In genomic region chr14:25213056-25213455, GRCm38 (mm10) we compare ENCODE assay signal across 27 mouse cellular contexts.
DNase-seq lines count a peak whose midpoint lies in the region; ATAC-seq and TF ChIP-seq lines count a peak whose summit lies in the region.
"Had no signal": no experiment of that assay in that cellular context is flagged by ENCODE, and none has a peak within 500 bp of the region (broad histone marks: within the 10 kb centered on the region; RNA-seq: fewer than 3 reads in every experiment).

No protein-coding gene starts in this region.

- peak; percentile 81; the same call in 1 of the 2 replicates for ATAC-seq in cerebellum, adult (ENCODE audit: insufficient number of reproducible peaks, low FRiP score, low TSS enrichment)
- no peak for ATAC-seq in hindbrain, embryonic 13.5 days (ENCODE audit: low FRiP score)
- ATAC-seq in hindbrain, postnatal 0 days: no peak
- ATAC-seq: activated CD4-positive, CD25-positive, alpha-beta regulatory T cell, adult 4 months; forebrain, embryonic 14.5 days; forebrain, postnatal 0 days; hindbrain, embryonic 16.5 days; inflammation-experienced regulatory T-cells, adult 6 months; intestine, embryonic 16.5 days had no signal

- intact Hi-C loops in gastrocnemius, postnatal 36 days (cut with DNase I): no loop called here

- 67% methylated on average over 6 of the region's 6 CpGs for WGBS in hindbrain, embryonic 13.5 days
- 54% methylated on average over 6 of the region's 6 CpGs for WGBS in hindbrain, postnatal 0 days

- no peak for DNase-seq in cerebellum, postnatal 10 days
- DNase-seq in hindbrain, postnatal 0 days (ENCODE audit: low spot score): no peak
- DNase-seq in cerebellum, adult 8-10 months: peak; percentile 53
- peak; percentile 60 to 67 for DNase-seq in cerebellum, postnatal 25 days
- no peak for DNase-seq in ovary, postnatal 10 days (ENCODE audit: low spot score)
- DNase-seq in gastrocnemius, postnatal 36 days: no peak
- DNase-seq: adrenal gland, adult 8-10 months; adrenal gland, postnatal 36 days; forebrain, postnatal 0 days; gastrocnemius, adult 2 months; gastrocnemius, postnatal 14 days; heart, adult 18-20 months; heart, postnatal 14 days; kidney, adult 18-20 months; kidney, adult 9 months had no signal

- TF ChIP-seq CTCF in hindbrain, postnatal 0 days (IDR thresholded peaks at IDR 0.05; ENCODE audit: low read depth): no peak

- H3K9ac ChIP-seq in hindbrain, embryonic 13.5 days: no peak overlapping the region
- H3K9ac ChIP-seq in hindbrain, postnatal 0 days (replicated peaks; ENCODE audit: low read length): no peak overlapping the region
- H3K9ac ChIP-seq: embryonic facial prominence, embryonic 12.5 days; embryonic facial prominence, embryonic 15.5 days; forebrain, postnatal 0 days; heart, embryonic 13.5 days; hindbrain, embryonic 12.5 days had no signal

- 0 out of 2 replicates have a peak, but pooled peaks cover 2% of the 10 kb centered on the region for H3K4me1 ChIP-seq in hindbrain, embryonic 13.5 days (replicated peaks)
- no peaks in the 10 kb centered on the region for H3K4me1 ChIP-seq in hindbrain, postnatal 0 days (ENCODE audit: insufficient read depth, low read length)
- H3K4me1 ChIP-seq: embryonic facial prominence, embryonic 12.5 days had no signal

- peak overlapping the region; percentile 18; the same call in 1 of the 2 replicates for H3K27ac ChIP-seq in hindbrain, embryonic 13.5 days
- H3K27ac ChIP-seq in hindbrain, postnatal 0 days: no peak overlapping the region
- H3K27ac ChIP-seq: embryonic facial prominence, embryonic 12.5 days; gastrocnemius, adult 2 months; heart, embryonic 10.5 days; heart, embryonic 13.5 days; hindbrain, embryonic 12.5 days had no signal

- H3K4me3 ChIP-seq in hindbrain, embryonic 13.5 days: no peak overlapping the region
- H3K4me3 ChIP-seq in hindbrain, postnatal 0 days (ENCODE audit: low read length): no peak overlapping the region
- H3K4me3 ChIP-seq: embryonic facial prominence, embryonic 12.5 days; embryonic facial prominence, embryonic 15.5 days; gastrocnemius, adult 2 months; heart, embryonic 10.5 days; heart, embryonic 13.5 days; hindbrain, embryonic 12.5 days had no signal

- H3K27me3 ChIP-seq in hindbrain, embryonic 13.5 days: no peaks in the 10 kb centered on the region
- no peaks in the 10 kb centered on the region for H3K27me3 ChIP-seq in hindbrain, postnatal 0 days (ENCODE audit: insufficient read depth, low read length)
- H3K27me3 ChIP-seq: embryonic facial prominence, embryonic 12.5 days; embryonic facial prominence, embryonic 15.5 days; heart, embryonic 13.5 days; hindbrain, embryonic 12.5 days had no signal

- H3K36me3 ChIP-seq in hindbrain, embryonic 13.5 days: no peaks in the 10 kb centered on the region
- H3K36me3 ChIP-seq in hindbrain, postnatal 0 days (ENCODE audit: insufficient read depth, low read length): no peaks in the 10 kb centered on the region
- H3K36me3 ChIP-seq: embryonic facial prominence, embryonic 12.5 days; embryonic facial prominence, embryonic 15.5 days; heart, embryonic 10.5 days; heart, embryonic 13.5 days; hindbrain, embryonic 12.5 days had no signal

- H3K9me3 ChIP-seq in hindbrain, embryonic 13.5 days: no peaks in the 10 kb centered on the region
- no peaks in the 10 kb centered on the region for H3K9me3 ChIP-seq in hindbrain, postnatal 0 days (ENCODE audit: low read length)
- H3K9me3 ChIP-seq: embryonic facial prominence, embryonic 12.5 days; embryonic facial prominence, embryonic 15.5 days; heart, embryonic 10.5 days; heart, embryonic 13.5 days; hindbrain, embryonic 12.5 days had no signal

- H3K4me2 ChIP-seq in hindbrain, embryonic 13.5 days: no peak overlapping the region
- H3K4me2 ChIP-seq in hindbrain, postnatal 0 days (ENCODE audit: low read depth, low read length): no peak overlapping the region
- H3K4me2 ChIP-seq: embryonic facial prominence, embryonic 12.5 days; embryonic facial prominence, embryonic 15.5 days; heart, embryonic 13.5 days; hindbrain, embryonic 12.5 days had no signal

Comparison
In these comparisons a context has a peak if more than half of its experiments do, and no peak if none do; other contexts are left out.
1. DNase-seq: peak in cerebellum, adult 8-10 months (single experiment) and cerebellum, postnatal 25 days (2 of 2); none in cerebellum, postnatal 10 days (0 of 2), hindbrain, postnatal 0 days (single experiment), ovary, postnatal 10 days (single experiment) and gastrocnemius, postnatal 36 days (0 of 2).